Mouse (Mus musculus) liver, embryonic 14.5 days (tissue): Measurements from ENCODE around the gene Anxa3.

ENCODE experiments used
- CTCF ChIP-seq: IDR thresholded peaks from 2 replicates; pipeline ENCODE4 v1.5.1; 2016; ENCODE audit warnings: antibody characterized with exemption, low read depth, control low read depth
- EP300 ChIP-seq: IDR thresholded peaks from 2 replicates; pipeline ENCODE4 v1.6.1; 2016; ENCODE audit warnings: antibody characterized with exemption, low read depth

DNA sequence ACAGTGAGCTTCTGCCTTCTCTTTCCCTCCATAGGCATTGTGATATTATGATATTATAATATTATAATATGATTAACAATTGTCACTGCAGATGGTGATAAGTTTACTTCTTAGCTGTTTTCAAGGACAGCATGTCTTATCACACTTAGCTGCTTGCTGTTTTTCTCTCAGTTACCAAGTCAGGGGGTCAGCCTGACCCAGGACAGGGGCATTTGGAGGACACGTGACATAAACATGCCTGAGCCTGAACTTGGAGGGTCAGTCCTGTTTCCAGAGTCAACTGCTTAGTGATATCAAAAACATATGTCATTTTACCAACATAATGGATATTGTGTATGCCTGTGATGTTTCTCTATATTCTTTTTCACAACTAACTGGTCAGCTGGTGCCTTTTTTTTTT lies 34.0 kb downstream of the Anxa3 start:
- TF ChIP-seq CTCF, result no peak
- TF ChIP-seq EP300, result no peak
